Mouse (Mus musculus): ENCODE data around the gene Pik3cg.

The Pik3cg gene

DNA sequence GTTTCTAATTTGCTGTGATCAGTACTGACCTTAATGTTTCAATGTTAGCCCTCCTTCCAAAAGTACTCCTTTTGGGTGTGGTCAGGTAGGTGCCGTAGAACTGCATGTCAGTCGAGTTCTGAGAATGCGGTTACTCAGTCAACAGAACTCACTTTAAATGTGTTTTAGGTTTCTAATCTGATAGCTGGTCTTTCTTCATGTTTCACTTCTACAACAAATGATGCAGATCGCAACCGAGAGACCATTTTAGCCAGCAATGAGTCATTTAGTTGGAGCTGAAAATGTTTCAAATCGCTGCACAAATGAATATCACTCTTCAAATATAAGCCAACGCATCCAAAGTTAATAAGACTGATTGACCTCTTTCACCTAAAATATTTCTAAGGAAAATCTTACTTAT lies 6.5 kb downstream of the Pik3cg start:
- no peak for DNase-seq (ENCODE audit: low read depth, low spot score)

DNA sequence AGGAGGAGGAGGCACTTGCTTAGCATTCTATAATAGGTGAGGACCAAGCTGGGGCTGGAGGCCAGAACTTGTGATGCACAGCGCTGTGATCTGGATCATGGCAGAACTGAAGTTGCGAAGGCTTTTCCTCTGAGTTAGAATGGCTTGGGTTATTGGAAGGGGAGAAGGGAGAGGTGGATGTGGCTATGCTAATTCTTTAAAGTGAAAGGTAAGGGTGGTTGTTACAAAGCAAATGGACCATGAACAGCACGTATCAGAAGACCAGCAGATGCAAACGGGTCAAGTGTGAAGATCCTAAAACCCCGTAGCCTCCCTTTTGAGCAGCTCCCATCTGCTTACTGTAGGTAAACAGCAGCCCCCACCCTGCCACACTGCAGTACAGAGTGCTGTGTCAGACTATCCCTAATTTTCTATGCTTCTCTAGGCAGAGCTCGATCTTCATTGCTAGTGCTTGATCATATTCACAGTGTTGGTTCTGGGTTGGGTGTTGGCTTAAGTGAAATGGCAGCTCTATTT lies 7.3 kb downstream of the Pik3cg start:
- no peak for DNase-seq (ENCODE audit: low read depth, low spot score)

DNA sequence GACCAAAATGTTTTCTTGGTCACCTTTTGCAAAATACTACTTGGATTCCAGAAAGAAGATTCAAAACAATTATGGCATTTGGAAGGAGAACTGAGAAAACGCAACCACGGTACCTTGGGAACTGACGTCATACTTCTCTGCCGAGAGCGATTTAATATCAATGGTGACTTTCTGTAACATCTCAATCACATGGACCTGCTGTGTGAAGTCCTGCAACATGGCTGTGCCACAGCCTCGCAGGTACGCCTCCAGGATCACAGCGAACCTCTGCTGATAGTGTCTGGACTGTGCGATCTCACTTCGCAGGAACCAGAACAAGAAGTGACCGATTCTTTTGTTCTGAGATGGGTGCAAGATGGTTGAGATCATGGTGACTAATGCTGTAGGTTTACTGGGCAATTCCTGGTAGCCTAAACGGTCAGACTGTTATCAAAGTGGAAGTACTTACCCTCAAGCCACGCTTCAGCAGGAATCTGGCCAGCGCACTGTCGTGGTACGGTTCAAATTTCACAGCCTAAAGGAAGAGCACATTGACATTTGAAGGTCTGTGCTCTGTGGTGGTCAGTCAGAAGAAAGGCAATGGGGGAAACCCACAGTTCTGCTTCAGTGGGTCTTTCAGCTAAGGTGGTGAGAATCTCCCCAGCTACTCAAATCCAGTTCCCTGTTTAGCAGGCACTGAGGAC lies 7.9 kb downstream of the Pik3cg start:
- no peak for DNase-seq (ENCODE audit: low read depth, low spot score)

DNA sequence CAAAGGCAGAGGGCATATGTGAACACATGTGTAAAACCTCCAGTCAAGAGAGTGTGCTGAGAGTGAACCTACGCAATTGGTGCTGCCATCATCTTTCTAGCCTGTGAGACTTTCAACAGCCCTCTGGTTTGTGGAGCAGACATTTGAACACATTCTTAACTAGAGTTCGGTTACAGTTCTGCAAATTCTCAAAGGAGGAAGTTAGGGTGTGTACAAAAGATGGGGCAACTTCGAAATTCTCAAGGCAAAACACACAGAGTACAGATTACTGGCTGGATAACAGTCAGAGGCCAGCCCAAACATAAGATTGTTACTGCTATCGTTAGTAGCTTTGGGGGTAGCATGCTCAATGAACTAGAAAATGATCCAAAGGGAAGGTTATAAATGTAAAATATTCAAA lies 9.0 kb downstream of the Pik3cg start:
- no peak for DNase-seq (ENCODE audit: low read depth, low spot score)

DNA sequence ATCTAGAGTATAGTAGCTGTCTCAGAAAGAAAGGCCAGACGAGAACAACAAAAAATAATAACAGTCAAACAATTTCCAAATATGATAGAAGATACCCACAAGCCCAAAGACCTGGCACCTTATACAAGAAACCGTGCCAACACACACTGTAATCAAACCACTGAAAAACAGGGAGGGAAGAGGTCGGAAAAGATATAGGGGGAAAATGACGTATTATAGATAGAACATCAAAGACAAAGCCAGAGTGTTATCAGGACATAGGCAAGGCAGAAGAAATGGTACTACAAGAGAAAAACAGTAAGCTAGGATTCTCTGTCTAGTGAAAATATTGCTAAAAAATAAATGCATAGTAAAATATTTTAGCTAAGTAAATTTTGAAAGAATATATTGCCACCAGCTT lies 10.4 kb downstream of the Pik3cg start:
- no peak for DNase-seq (ENCODE audit: low read depth, low spot score)

DNA sequence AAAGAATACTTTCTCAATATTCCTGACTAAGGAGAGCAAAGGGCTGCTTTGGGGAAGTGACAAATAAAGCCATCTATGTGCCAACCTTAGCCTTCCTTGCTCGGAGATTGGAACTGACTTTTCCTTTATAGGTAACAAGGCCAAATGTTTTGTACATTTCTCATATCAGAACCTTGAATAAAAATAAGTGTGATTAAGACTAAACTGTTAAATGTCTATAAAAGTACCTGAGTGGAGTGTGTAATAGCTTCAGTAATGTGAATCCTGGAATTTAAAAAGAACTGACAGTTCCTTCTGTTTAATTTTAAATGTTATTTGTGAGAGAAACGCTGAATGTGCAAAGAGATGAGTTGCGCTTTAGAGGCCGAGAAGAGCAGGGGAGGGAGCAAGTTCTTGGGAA lies 13.5 kb downstream of the Pik3cg start:
- no peak for DNase-seq (ENCODE audit: low read depth, low spot score)

DNA sequence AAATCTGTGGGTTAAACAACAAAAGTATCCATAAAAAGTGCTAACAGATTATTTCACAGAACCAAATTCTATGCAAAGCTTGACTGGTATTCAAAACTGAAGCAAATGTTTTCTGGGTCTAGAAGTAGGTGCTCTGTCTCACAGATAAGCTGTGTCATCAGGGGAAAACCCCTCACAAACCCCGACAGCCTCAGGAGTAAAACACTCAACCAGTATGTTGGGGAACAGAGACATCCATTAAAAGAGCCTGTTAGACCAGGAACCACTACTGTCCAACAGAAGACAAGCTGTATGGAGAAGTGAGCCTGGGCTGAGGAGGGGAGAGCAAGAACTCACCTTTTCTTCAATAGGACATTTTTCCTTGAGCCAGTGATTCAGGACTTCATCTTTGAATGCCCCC lies 14.1 kb downstream of the Pik3cg start:
- no peak for DNase-seq (ENCODE audit: low read depth, low spot score)

DNA sequence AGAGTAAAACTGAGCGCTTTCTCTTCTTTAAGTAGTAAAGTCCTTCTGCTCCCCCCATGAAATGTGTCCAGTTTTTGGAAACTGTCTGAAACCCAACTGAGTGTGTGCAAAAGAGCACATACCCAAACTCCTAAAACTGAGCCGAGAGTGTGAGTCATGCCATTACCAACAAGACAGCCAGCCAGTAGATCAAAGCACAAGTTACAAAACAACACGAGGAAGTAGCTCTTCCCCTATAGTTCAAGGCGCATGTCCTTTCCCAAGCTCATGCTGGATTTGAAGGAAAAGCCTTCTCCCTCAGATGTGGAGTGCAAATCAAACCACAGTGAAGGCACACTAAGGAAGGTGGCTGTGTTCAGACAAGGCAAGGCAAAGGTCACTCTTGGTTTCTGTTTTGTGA lies 17.5 kb downstream of the Pik3cg start:
- DNase-seq (ENCODE audit: low read depth, low spot score): no peak

DNA sequence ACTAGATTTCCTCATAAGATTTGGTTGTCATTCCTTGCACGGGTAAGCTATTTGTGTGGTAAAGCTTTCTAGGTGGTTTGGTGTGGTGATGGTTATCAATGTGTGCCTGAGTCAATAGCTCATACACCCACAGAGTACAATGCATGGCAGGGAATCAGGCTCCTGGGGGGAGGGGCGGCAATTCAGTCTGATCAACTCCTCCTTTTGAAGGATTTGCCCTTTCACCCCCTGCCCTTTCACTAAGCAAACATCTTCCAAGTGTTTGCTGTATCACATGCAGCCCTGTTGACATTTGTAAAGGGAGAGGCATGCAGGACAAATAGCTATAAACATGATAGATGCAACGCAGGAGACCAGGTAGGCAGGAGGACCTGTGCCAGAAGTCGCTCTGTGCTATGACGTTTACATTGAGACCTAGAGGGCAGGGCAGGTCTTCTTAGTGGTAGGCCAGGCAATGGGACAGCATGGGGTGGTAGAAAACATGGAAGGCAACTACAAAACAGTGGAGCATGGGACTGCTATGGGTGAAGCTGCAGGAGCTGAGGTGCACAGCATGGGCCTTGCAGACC lies 20.7 kb downstream of the Pik3cg start:
- no peak for DNase-seq (ENCODE audit: low read depth, low spot score)

DNA sequence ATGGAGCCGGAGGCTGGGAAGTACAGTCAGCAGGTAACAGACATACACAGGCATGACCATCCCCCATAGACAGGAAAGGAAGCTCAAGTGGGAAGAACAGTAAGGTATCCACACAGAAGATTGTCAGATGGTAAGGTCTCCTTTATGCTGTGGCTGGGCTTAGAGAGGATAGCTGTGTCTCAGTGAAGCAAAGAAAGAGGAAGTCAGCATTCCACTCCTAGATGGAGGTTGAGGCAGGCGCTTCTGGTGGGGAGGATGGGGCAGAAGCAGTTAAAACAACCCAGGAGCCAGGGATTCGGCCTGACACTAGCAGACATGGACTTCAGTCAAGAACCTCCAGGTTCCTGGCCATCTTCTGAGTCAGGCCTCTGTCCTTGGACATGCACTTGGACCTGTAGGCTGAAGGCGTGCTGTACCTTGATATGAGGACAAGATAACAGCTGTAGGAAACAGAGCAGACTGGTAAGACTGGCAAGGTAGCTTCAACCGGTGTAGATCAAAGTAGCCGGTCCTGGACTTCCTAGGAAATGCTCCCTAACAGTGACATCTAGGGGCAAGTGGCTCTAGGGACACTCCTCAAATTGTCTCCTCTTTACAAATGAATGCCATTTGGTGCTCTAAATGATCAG lies 21.7 kb downstream of the Pik3cg start:
- no peak for DNase-seq (ENCODE audit: low read depth, low spot score)

DNA sequence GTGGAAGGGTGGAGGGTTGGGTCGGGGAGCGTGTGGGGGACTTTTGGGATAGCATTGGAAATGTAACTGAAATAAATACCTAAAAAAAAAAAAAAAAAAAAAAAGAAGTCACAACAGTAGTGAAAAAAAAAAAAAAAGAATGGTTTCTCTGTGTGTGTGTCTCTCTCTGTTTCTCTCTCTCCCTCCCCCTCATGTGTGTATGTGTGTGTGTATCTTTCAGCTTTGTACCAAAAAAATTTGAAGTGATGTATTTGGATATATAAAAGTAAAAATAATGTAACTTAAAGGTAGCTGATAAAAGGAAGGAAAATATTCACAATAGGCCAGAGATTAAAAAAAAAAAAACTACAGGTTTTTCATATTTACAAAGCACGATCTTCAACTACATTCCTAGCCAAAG lies 23.6 kb downstream of the Pik3cg start:
- DNase-seq (ENCODE audit: low read depth, low spot score): no peak

DNA sequence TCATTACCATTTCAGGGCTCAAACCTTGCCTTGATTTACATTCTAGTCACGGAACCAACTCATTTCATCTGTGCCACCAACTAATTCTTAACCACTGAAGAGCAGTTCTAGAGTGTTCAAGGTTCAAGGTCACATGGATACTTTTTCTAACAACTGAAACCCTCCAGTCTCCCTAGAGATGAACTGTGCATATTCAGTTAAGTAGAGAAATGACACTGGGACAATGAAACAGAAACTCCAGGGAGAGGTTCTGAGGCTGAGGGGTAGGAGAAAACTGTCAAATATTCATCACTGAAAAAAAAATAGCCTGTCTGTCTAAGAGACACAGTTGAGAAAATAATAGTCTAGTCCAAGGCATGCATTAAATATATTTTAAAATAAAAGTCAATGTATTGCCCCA lies 24.9 kb downstream of the Pik3cg start:
- no peak for DNase-seq (ENCODE audit: low read depth, low spot score)

DNA sequence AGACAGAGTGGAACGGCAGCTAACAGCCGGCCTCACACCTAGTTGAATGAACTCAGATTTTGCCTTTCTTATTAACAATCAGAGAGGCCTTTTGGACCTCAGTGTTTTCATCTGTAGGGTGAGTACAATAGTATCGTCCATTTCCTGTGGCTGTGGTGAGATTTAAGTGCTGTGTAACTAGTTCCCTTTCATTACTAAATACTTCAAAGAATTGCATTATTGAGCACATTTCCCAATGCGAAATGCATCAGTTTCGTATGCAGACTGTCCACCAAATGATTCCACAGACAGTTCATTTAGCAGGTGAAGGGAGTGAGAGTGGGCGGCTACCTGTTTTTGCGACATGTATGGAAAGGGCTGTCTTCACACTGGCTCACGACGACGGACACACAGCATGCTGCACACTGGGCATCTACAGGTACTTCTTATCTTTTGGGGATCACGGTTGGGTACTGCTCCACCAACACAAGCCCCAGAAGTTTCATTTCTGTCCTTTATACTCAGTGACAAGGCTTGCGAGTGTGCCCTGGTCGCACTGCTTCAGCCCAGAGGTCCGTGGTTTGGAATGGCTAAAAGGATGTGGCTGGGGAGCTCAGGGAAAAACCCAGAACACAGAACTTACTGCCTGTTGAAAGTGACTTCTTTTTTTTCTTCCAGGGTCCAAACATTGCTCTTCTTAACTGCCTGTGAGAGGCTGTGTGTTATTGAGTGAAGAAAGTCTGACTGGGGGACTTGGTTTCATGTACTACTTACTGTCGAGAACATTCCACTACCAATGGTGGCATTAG lies 25.6 kb downstream of the Pik3cg start:
- no peak for DNase-seq (ENCODE audit: low read depth, low spot score)

DNA sequence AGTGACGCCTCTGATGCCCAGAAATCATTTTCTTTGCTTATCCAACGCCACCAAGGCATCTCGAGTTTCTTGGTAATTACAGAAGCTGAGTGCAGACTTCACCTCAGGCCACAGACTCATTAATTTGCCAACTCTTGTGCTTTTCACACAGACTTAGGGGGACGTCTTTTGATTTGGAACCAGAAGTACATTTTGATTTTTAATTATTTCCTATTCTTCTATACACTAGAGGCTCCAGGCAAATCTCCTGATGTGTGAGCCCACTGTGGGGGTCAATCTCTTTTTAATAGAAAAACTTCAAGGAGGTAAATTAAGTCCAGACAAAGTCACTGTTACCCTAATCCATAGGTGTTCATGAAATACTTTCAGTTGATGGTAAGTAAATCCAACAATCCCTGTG lies 26.6 kb downstream of the Pik3cg start:
- DNase-seq (ENCODE audit: low read depth, low spot score): no peak

DNA sequence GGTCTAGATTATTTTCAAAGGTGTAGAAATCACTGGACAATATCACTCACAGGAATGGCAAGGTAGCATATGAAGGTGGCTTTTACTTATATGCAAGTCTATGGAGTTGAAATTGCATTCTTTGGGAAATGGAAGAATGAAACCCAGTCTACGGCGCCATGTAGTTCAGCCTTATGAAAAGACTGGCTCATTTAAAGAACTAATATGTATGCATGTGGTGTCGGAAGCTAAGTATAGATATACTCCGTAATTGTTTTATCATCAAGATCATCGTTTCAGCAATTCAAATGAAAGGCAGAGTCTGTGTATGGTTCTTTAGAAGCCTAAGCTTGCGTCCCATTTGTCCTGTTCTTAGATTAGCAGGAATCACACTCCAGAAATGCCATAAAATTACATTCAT lies 34.0 kb downstream of the Pik3cg start:
- DNase-seq (ENCODE audit: low read depth, low spot score): no peak

DNA sequence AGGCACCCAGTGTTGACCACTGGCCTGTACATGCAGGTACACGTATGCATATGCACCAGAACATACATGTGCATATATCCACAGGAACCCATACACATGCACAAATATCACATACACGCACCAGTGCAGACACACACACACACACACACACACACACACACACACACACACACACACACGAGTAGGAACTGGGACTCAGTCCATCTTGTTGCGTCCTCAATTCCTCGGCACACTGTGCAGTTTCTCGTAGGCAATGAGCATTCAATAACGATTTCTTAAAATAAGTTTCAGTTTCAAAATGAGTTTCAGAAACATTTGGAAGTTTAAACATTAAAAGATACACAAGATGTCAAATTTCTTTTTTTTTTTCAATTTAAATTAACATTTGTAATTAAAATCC lies 35.6 kb downstream of the Pik3cg start:
- DNase-seq (ENCODE audit: low read depth, low spot score): no peak

DNA sequence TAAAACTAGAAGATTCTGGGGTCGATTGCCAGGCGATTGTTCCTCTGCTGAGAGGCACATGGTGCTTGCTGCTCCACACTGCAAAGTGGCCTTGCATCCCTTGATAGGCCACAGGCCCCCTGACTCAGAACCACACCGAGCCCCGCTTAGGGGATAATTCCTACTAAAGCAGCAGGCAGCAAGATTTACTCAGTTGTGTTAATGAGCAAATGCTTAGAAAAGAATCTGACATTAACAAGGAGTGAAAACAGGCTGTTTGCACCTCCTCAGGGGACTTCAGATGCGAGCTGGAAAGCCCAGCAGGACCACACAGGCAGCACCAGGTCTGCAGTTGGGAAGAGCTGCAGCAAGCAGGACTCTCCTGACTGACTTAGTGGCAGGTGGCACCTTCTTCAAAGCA lies 39.3 kb downstream of the Pik3cg start:
- peak; percentile 77 for DNase-seq (ENCODE audit: low read depth, low spot score)

DNA sequence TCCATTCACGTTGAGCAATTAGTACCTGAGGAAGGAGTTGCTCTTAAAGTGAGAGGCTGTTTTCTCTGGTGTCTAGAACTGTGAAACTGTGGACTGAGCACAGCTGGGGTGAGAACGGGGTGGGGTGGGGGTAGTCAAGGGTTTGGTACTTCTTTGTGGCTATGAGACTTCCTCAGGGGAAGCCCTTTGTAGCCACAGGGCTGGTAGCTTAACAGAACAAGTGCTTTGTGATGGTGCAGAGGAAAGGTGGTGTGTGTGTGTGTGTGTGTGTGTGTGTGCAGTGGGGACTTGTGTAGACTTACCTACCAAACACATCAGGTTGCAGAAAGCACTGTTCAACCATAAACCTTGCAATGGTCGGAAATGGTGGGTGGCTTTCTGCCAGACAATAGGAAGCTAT lies 39.7 kb downstream of the Pik3cg start:
- peak; percentile 46 for DNase-seq (ENCODE audit: low read depth, low spot score)

DNA sequence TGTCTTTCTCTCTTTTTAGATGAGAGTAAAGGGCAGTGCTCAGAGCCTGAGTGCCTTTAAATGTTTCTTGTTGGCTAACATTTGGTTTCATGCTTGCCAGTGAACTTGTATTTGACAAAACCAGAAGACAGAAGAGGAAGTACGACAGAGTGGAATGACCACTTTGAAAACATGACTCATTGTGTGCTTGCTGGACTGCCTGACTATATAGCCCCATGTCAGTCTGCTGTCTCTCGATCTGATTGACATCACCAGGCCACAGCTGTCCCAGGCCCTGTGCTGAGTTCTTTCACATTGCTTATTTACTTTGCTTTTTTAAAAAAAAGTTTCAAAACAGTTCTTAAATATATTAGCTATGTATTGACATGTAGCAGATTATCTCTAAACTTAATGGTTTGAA lies 44.8 kb downstream of the Pik3cg start:
- no peak for DNase-seq (ENCODE audit: low read depth, low spot score)

DNA sequence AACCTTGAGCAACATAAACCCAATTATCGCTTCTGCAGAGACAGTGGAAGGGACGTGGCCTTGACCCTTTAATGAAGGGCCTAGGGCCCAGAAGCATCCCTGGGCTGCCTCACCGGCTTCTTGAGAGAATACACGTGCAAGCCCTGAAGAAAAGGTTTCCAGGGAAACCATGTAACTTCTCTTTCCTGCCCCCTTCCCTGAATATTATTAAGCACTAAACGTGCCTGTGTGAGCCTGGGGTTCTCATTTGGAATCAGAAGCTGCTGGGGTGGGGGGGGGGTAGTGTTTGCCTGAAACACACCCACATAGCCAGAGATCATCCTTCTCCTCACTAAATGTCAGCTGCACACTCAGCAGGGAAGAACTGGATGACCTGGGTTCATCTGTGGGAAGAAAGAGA lies 49.7 kb downstream of the Pik3cg start:
- DNase-seq (ENCODE audit: low read depth, low spot score): no peak

DNA sequence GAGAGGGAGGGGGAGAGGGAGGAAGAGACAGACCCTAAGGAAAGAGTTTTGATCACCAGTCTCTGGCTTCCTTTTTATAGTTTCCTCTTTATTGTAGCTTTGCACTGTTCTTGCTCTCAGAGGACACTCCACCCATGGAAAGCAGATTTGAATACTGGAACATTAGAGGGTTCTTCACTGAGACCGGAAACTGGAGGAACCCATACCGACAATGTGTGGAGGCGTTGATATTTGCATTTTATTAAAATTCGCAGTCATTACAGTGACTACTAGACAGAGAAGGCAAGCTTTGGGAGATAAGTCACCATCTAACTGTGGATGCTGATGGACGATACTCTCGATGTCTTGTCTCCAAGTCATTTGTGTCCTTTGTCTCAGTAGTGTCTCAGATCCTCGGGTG lies 61.9 kb downstream of the Pik3cg start:
- DNase-seq (ENCODE audit: low read depth, low spot score): no peak

DNA sequence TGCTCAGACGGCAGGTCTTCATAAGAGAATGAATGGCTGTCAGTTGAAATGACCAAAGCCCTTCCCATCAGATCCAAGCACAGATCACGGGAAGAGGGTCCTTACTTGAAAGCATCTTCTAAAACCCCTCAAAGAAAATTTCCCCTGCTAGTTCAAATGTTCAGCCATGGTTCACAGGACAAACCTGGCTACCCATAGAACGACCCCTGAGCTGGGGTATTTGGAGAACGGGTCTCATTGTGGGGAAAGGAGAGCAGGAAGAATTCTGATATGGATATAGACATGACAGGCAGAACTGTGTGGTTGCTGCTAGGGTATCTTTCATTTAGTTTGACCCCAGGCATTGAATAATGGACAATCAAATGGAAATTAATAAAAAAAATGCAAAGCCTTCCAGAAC lies 62.8 kb downstream of the Pik3cg start:
- no peak for DNase-seq (ENCODE audit: low read depth, low spot score)

DNA sequence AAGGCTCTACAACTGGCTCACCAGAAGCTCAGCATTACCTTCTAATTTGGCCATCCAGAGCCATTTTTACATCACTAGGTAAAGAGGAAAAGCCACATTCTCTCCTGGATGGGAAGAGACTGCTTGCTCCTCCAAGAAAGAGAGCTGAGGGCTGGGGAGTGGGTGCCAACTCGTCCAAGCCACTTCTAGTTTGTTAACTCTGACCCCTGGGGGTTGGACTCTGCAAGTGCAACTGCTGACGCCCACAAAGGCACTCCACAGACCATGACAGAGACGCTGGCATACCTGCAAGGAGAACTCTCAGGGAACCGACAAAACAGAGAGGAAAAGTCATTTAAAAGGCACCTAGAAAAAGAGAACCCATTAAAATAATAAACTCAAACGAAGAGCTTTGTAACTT lies 63.9 kb downstream of the Pik3cg start:
- peak; percentile 53 for DNase-seq (ENCODE audit: low read depth, low spot score)

Data from ES-CJ7 (cell line).